Mouse (Mus musculus) embryonic facial prominence, embryonic 11.5 days (tissue): ENCODE data around the gene Sfn. TPM values are rescaled to one million over a fixed set of nuclear protein-coding genes. Genes with fewer than 3 reads are reported as not detected.

Experiments used
- ATAC-seq: fragments of 200-750 bp; cut with Nextera tagmentation; replicated peaks from 2 replicates; pipeline ENCODE4 v1.8.0; 2017; ENCODE audit warnings: low read depth; ENCODE audit not compliant: insufficient number of reproducible peaks, low FRiP score, low TSS enrichment
- DNase-seq: peaks from one replicate; pipeline ENCODE4 v3.0.0-alpha.2; 2015; ENCODE audit warnings: low spot score
- H3K27ac ChIP-seq: fragments of 300-500 bp; sonication (generic); replicated peaks from 2 replicates; pipeline ENCODE4 v1.5.1; 2014; ENCODE audit warnings: mild to moderate bottlenecking, low read depth, low read length, control low read depth
- H3K27me3 ChIP-seq: fragments of 300-500 bp; sonication (generic); 2 replicates; pipeline ENCODE4 v1.6.1; 2014; ENCODE audit warnings: mild to moderate bottlenecking, low read length, moderate library complexity, mixed read lengths; ENCODE audit not compliant: control insufficient read depth, insufficient read depth
- H3K36me3 ChIP-seq: fragments of 300-500 bp; sonication (generic); replicated peaks from 2 replicates; pipeline ENCODE4 v1.6.1; 2014; ENCODE audit warnings: low read depth, mild to moderate bottlenecking, low read length, moderate library complexity, mixed read lengths; ENCODE audit not compliant: control insufficient read depth, insufficient read depth
- H3K4me1 ChIP-seq: fragments of 300-500 bp; sonication (generic); 2 replicates; pipeline ENCODE4 v1.6.1; 2014; ENCODE audit warnings: low read length, mixed read lengths; ENCODE audit not compliant: control insufficient read depth, insufficient read depth
- H3K4me2 ChIP-seq: fragments of 300-500 bp; sonication (generic); 2 replicates; pipeline ENCODE4 v1.6.1; 2014; ENCODE audit warnings: low read depth, mild to moderate bottlenecking, control low read depth, low read length, moderate library complexity
- H3K4me3 ChIP-seq: fragments of 300-500 bp; sonication (generic); 2 replicates; pipeline ENCODE4 v1.5.1; 2014; ENCODE audit warnings: low read depth, low read length, control low read depth
- H3K9ac ChIP-seq: fragments of 300-500 bp; sonication (generic); replicated peaks from 2 replicates; pipeline ENCODE4 v1.6.1; 2014; ENCODE audit warnings: mild to moderate bottlenecking, control low read depth, low read length
- H3K9me3 ChIP-seq: fragments of 300-500 bp; sonication (generic); replicated peaks from 2 replicates; pipeline ENCODE4 v1.6.1; 2016; ENCODE audit warnings: mild to moderate bottlenecking, low read length, inconsistent platforms, mixed read lengths; ENCODE audit not compliant: control insufficient read depth
- WGBS: fragments of 180-500 bp; shearing (Covaris S2); extraction: QIAGEN DNeasy Blood & Tissue Kit; methylation state at CpG from one replicate; pipeline ENCODE4 v1.1.7; 2014; 5-methylcytosine and 5-hydroxymethylcytosine counted together
- microRNA-seq: library from miRNA; unstranded; fragments of <30 nt; microRNA quantifications from one replicate; pipeline ENCODE4, GENCODE M21; 2016; ENCODE audit warnings: borderline number of aligned reads
- polyA plus RNA-seq: library from polyadenylated mRNA; unstranded; fragments of >200 nt; fragmentation: Nextera tagmentation; extraction: Ambion mirVana; gene quantifications from 2 replicates; pipeline ENCODE4 v1.2.1, GENCODE M21; 2014

Gene Sfn
- polyA plus RNA-seq, 1 experiment from 2014 or later, result 32.4 TPM

- no peak overlapping the region for H3K4me2 ChIP-seq
- H3K9ac ChIP-seq, result no peak overlapping the region
- H3K4me3 ChIP-seq, result no peak overlapping the region
- H3K9me3 ChIP-seq, result no peaks in the 10 kb centered on the region
- WGBS, result 31% methylated on average over 10 of the region's 10 CpGs
- no peak overlapping the region for H3K27ac ChIP-seq
- ATAC-seq, result no peak
- no peaks in the 10 kb centered on the region for H3K27me3 ChIP-seq
- no peak for DNase-seq
- no peaks in the 10 kb centered on the region for H3K4me1 ChIP-seq
- H3K36me3 ChIP-seq, result no peaks in the 10 kb centered on the region
These were observed 44.8 kb downstream of the Sfn start for GRCm38 (mm10) chr4:133557041-133557717.

GRCm38 (mm10) chr4:133553448-133554330, 48.3 kb downstream of the Sfn start:
- no peak for ATAC-seq
- Histone ChIP-seq H3K9ac (no peak overlapping the region), H3K4me1 (no peaks in the 10 kb centered on the region), H3K4me2 (no peak overlapping the region), H3K4me3 (no peak overlapping the region), H3K36me3 (no peaks in the 10 kb centered on the region), H3K27ac (no peak overlapping the region), H3K27me3 (no peaks in the 10 kb centered on the region), H3K9me3 (no peaks in the 10 kb centered on the region)
- 76% methylated on average over 19 of the region's 19 CpGs for WGBS
- no peak for DNase-seq

- H3K27ac ChIP-seq, result no peak within 1 kb of the TSS
- ATAC-seq (no peak), DNase-seq (no peak)
- H3K4me1 ChIP-seq, result no peaks in the 10 kb centered on the region
- H3K9ac ChIP-seq, result 0 out of 2 replicates have a peak within 1 kb of the TSS, but pooled peaks have one; percentile 13
- H3K4me2 ChIP-seq, result no peak within 1 kb of the TSS
- H3K9me3 ChIP-seq, result no peaks in the 10 kb centered on the region
- WGBS, result 73% methylated on average over 10 of the region's 10 CpGs
- H3K4me3 ChIP-seq, result no peak within 1 kb of the TSS
- no peaks in the 10 kb centered on the region for H3K36me3 ChIP-seq
- no peaks in the 10 kb centered on the region for H3K27me3 ChIP-seq
These were observed 49.1 kb downstream of the Sfn start, which contains the start of gene Nr0b2 for GRCm38 (mm10) chr4:133552768-133553447. Gene Nr0b2, plus strand, starts transcription at chr4:133553376.

- H3K36me3 ChIP-seq, result no peaks in the 10 kb centered on the region
- 73% methylated on average over 1 of the region's 1 CpGs for WGBS
- H3K27me3 ChIP-seq, result no peaks in the 10 kb centered on the region
- no peak overlapping the region for H3K9ac ChIP-seq
- H3K9me3 ChIP-seq, result no peaks in the 10 kb centered on the region
- no peak overlapping the region for H3K27ac ChIP-seq
- DNase-seq (no peak), ATAC-seq (no peak)
- no peaks in the 10 kb centered on the region for H3K4me1 ChIP-seq
- H3K4me2 ChIP-seq, result no peak overlapping the region
- H3K4me3 ChIP-seq, result no peak overlapping the region
These were observed 49.9 kb downstream of the Sfn start for GRCm38 (mm10) chr4:133552029-133552428.

Small RNA genes within 50 kb of the gene (microRNA-seq; reads per million reads assigned to microRNA genes)
- not detected for gene Gm23158

Other genes with a start within 250 kb of the Sfn start
- 16.7 and 18.7 TPM in 2 replicates for gene Wdtc1, start 248.7 kb downstream of the Sfn start, polyA plus RNA-seq
- 4.7 and 5.6 TPM in 2 replicates for gene Slc9a1, start 232.5 kb downstream of the Sfn start, polyA plus RNA-seq
- 0.71 and 0.93 TPM in 2 replicates for gene Tent5b, start 122.0 kb downstream of the Sfn start, polyA plus RNA-seq
- gene Trnp1, start 103.6 kb downstream of the Sfn start, polyA plus RNA-seq, result 2.0 and 2.8 TPM in 2 replicates
- gene Kdf1, start 83.2 kb downstream of the Sfn start, polyA plus RNA-seq, result 7.6 and 8.0 TPM in 2 replicates
- gene Nudc, start 56.2 kb downstream of the Sfn start, polyA plus RNA-seq, result 308 and 322 TPM in 2 replicates
- not detected in 2 replicates for gene Nr0b2, start 48.8 kb downstream of the Sfn start, polyA plus RNA-seq
- 7.3 and 8.6 TPM in 2 replicates for gene Gpatch3, start 27.4 kb downstream of the Sfn start, polyA plus RNA-seq
- 23.6 and 26.6 TPM in 2 replicates for gene Gpn2, start 17.8 kb downstream of the Sfn start, polyA plus RNA-seq
- 1.9 and 3.1 TPM in 2 replicates for gene Zdhhc18, start 48.0 kb upstream of the Sfn start, polyA plus RNA-seq
- gene Pigv, start 70.5 kb upstream of the Sfn start, polyA plus RNA-seq, result 9.3 and 9.9 TPM in 2 replicates
- gene Arid1a, start 154.6 kb upstream of the Sfn start, polyA plus RNA-seq, result 32.6 and 36.3 TPM in 2 replicates